Mouse (Mus musculus): ENCODE measurements around the gene Capza1.

DNA sequence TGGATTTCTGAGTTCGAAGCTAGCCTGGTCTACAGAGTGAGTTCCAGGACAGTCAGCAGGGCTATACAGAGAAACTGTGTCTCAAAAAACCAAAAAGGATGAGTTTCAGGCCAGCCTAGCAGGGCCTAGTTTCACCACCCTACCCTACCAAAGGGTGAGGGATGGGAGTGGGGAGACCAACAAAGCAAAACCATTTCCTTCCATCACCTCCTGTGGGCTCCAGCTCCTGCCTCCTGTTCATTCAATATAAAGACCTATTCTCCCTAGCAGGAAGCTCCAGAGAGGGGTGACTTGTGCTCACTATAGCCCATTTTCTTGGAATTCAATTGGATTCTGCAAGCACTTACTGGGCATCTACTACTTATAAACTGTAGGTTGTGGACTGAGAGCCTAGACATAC is 49.6 kb downstream of the Capza1 start:
- no peak for TF ChIP-seq POLR2A (IDR thresholded peaks at IDR 0.05; ENCODE audit: insufficient read depth, low read depth, low read length)
- TF ChIP-seq CTCF (IDR thresholded peaks at IDR 0.05), result no peak
- no peak for TF ChIP-seq EP300 (IDR thresholded peaks at IDR 0.05; ENCODE audit: insufficient read depth, low read depth, low read length)
